Mouse (Mus musculus): ENCODE data around the gene Rtel1. TPM values are rescaled to one million over a fixed set of nuclear protein-coding genes. Genes with fewer than 3 reads are reported as not detected.

Rtel1 gene
- polyA plus RNA-seq, 1 experiment, result 43.5 TPM

- H3K4me1 ChIP-seq (ENCODE audit: control insufficient read depth, insufficient read depth, low read length), result no peaks in the 10 kb centered on the region
- H3K27ac ChIP-seq (ENCODE audit: insufficient read depth, low read length), result no peak overlapping the region
- TF ChIP-seq CTCF (IDR thresholded peaks at IDR 0.05; ENCODE audit: borderline replicate concordance, insufficient read depth, low read length) (no peak), POLR2A (IDR thresholded peaks at IDR 0.05; ENCODE audit: low read depth, low read length) (no peak)
- H3K4me3 ChIP-seq (ENCODE audit: insufficient read depth, low read length), result no peak overlapping the region
These were observed 62.2 kb downstream of the Rtel1 start for GRCm38 (mm10) chr2:181381631-181382306.

GRCm38 (mm10) chr2:181384463-181384862 lies 64.9 kb downstream of the Rtel1 start:
- no peaks in the 10 kb centered on the region for H3K4me1 ChIP-seq (ENCODE audit: control insufficient read depth, insufficient read depth, low read length)
- H3K4me3 ChIP-seq (ENCODE audit: insufficient read depth, low read length), result no peak overlapping the region
- no peak overlapping the region for H3K27ac ChIP-seq (ENCODE audit: insufficient read depth, low read length)
- TF ChIP-seq CTCF (IDR thresholded peaks at IDR 0.05; ENCODE audit: borderline replicate concordance, insufficient read depth, low read length) (no peak), POLR2A (IDR thresholded peaks at IDR 0.05; ENCODE audit: low read depth, low read length) (no peak)

- TF ChIP-seq CTCF (IDR thresholded peaks at IDR 0.05; ENCODE audit: borderline replicate concordance, insufficient read depth, low read length) (no peak), POLR2A (IDR thresholded peaks at IDR 0.05; ENCODE audit: low read depth, low read length) (no peak)
- no peak overlapping the region for H3K27ac ChIP-seq (ENCODE audit: insufficient read depth, low read length)
- no peak overlapping the region for H3K4me3 ChIP-seq (ENCODE audit: insufficient read depth, low read length)
- H3K4me1 ChIP-seq (ENCODE audit: control insufficient read depth, insufficient read depth, low read length), result no peaks in the 10 kb centered on the region
These were observed 65.4 kb downstream of the Rtel1 start for GRCm38 (mm10) chr2:181384919-181385391.

GRCm38 (mm10) chr2:181385885-181386284 lies 66.3 kb downstream of the Rtel1 start:
- H3K4me1 ChIP-seq (ENCODE audit: control insufficient read depth, insufficient read depth, low read length), result no peaks in the 10 kb centered on the region
- no peak for TF ChIP-seq CTCF (IDR thresholded peaks at IDR 0.05; ENCODE audit: borderline replicate concordance, insufficient read depth, low read length)
- TF ChIP-seq POLR2A (IDR thresholded peaks at IDR 0.05; ENCODE audit: low read depth, low read length), result no peak
- no peak overlapping the region for H3K27ac ChIP-seq (ENCODE audit: insufficient read depth, low read length)
- H3K4me3 ChIP-seq (ENCODE audit: insufficient read depth, low read length), result no peak overlapping the region

GRCm38 (mm10) chr2:181386663-181387210 lies 67.2 kb downstream of the Rtel1 start:
- H3K4me1 ChIP-seq (ENCODE audit: control insufficient read depth, insufficient read depth, low read length), result no peaks in the 10 kb centered on the region
- no peak overlapping the region for H3K27ac ChIP-seq (ENCODE audit: insufficient read depth, low read length)
- TF ChIP-seq CTCF (IDR thresholded peaks at IDR 0.05; ENCODE audit: borderline replicate concordance, insufficient read depth, low read length), result no peak
- no peak for TF ChIP-seq POLR2A (IDR thresholded peaks at IDR 0.05; ENCODE audit: low read depth, low read length)
- no peak overlapping the region for H3K4me3 ChIP-seq (ENCODE audit: insufficient read depth, low read length)

- Histone ChIP-seq H3K27ac (ENCODE audit: insufficient read depth, low read length) (no peak overlapping the region), H3K4me3 (ENCODE audit: insufficient read depth, low read length) (no peak overlapping the region), H3K4me1 (ENCODE audit: control insufficient read depth, insufficient read depth, low read length) (no peaks in the 10 kb centered on the region)
- TF ChIP-seq CTCF (IDR thresholded peaks at IDR 0.05; ENCODE audit: borderline replicate concordance, insufficient read depth, low read length) (no peak), POLR2A (IDR thresholded peaks at IDR 0.05; ENCODE audit: low read depth, low read length) (no peak)
These were observed 70.8 kb downstream of the Rtel1 start for GRCm38 (mm10) chr2:181390136-181390870.

- no peak for TF ChIP-seq CTCF (IDR thresholded peaks at IDR 0.05; ENCODE audit: borderline replicate concordance, insufficient read depth, low read length)
- TF ChIP-seq POLR2A (IDR thresholded peaks at IDR 0.05; ENCODE audit: low read depth, low read length), result no peak
- Histone ChIP-seq H3K4me3 (ENCODE audit: insufficient read depth, low read length) (no peak overlapping the region), H3K27ac (ENCODE audit: insufficient read depth, low read length) (no peak overlapping the region), H3K4me1 (ENCODE audit: control insufficient read depth, insufficient read depth, low read length) (no peaks in the 10 kb centered on the region)
These were observed 71.5 kb downstream of the Rtel1 start for GRCm38 (mm10) chr2:181391022-181391421.

- H3K4me1 ChIP-seq (ENCODE audit: control insufficient read depth, insufficient read depth, low read length), result no peaks in the 10 kb centered on the region
- no peak overlapping the region for H3K4me3 ChIP-seq (ENCODE audit: insufficient read depth, low read length)
- no peak overlapping the region for H3K27ac ChIP-seq (ENCODE audit: insufficient read depth, low read length)
- TF ChIP-seq CTCF (IDR thresholded peaks at IDR 0.05; ENCODE audit: borderline replicate concordance, insufficient read depth, low read length) (no peak), POLR2A (IDR thresholded peaks at IDR 0.05; ENCODE audit: low read depth, low read length) (no peak)
These were observed 72.0 kb downstream of the Rtel1 start for GRCm38 (mm10) chr2:181391541-181391940.

GRCm38 (mm10) chr2:181392600-181393213 lies 73.2 kb downstream of the Rtel1 start:
- Histone ChIP-seq H3K4me3 (ENCODE audit: insufficient read depth, low read length) (no peak overlapping the region), H3K4me1 (ENCODE audit: control insufficient read depth, insufficient read depth, low read length) (peaks cover 1% of the 10 kb centered on the region; the same call in 1 of the 2 replicates), H3K27ac (ENCODE audit: insufficient read depth, low read length) (no peak overlapping the region)
- TF ChIP-seq POLR2A (IDR thresholded peaks at IDR 0.05; ENCODE audit: low read depth, low read length) (no peak), CTCF (IDR thresholded peaks at IDR 0.05; ENCODE audit: borderline replicate concordance, insufficient read depth, low read length) (peak; percentile 77)
